Mouse (Mus musculus): ENCODE measurements around the gene Ctnna3. TPM values are rescaled to one million over a fixed set of nuclear protein-coding genes. Genes with fewer than 3 reads are reported as not detected.

Gene Ctnna3
- polyA plus RNA-seq, 1 experiment, result 3.0 TPM

DNA sequence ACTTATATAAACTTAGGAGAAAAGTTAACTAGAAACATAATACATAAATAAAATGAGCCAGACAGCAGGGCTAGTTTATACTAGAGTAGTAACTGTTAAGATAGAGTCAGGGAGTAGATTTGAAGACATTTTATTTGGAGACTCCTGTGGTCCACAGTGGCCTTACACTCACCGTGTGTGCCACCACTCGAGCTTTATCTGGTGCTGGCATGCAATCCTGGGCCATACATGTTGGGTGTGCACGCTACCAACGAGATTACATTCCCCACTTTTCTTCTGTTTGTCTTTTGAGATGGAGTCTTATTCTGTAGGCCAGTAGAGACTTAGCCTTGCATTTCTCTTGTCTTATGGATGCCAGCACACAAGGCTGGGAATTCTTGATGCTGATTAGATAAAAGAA lies 24.0 kb downstream of the Ctnna3 start:
- no peaks in the 10 kb centered on the region for H3K4me1 ChIP-seq (ENCODE audit: control insufficient read depth, insufficient read depth, low read length)
- H3K27me3 ChIP-seq (ENCODE audit: control insufficient read depth, insufficient read depth, low read length), result no peaks in the 10 kb centered on the region
- no peak overlapping the region for H3K4me3 ChIP-seq (replicated peaks; ENCODE audit: insufficient read depth, low read depth, low read length)
- TF ChIP-seq POLR2A (IDR thresholded peaks at IDR 0.05; ENCODE audit: borderline replicate concordance, insufficient read depth, low read length) (no peak), CTCF (IDR thresholded peaks at IDR 0.05; ENCODE audit: borderline replicate concordance, insufficient read depth, low read depth, low read length) (no peak)
- 89% methylated on average over 4 of the region's 4 CpGs for WGBS
- DNase-seq, result no peak
- no peak overlapping the region for H3K27ac ChIP-seq (ENCODE audit: insufficient read depth, low read length)

- TF ChIP-seq CTCF (IDR thresholded peaks at IDR 0.05; ENCODE audit: borderline replicate concordance, insufficient read depth, low read depth, low read length) (no peak), POLR2A (IDR thresholded peaks at IDR 0.05; ENCODE audit: borderline replicate concordance, insufficient read depth, low read length) (no peak)
- WGBS, result 26% methylated on average over 8 of the region's 8 CpGs
- Histone ChIP-seq H3K4me1 (ENCODE audit: control insufficient read depth, insufficient read depth, low read length) (no peaks in the 10 kb centered on the region), H3K27ac (ENCODE audit: insufficient read depth, low read length) (no peak overlapping the region), H3K4me3 (replicated peaks; ENCODE audit: insufficient read depth, low read depth, low read length) (no peak overlapping the region), H3K27me3 (ENCODE audit: control insufficient read depth, insufficient read depth, low read length) (no peaks in the 10 kb centered on the region)
- no peak for DNase-seq
These were observed 25.4 kb downstream of the Ctnna3 start for GRCm38 (mm10) chr10:63455110-63455878.

DNA sequence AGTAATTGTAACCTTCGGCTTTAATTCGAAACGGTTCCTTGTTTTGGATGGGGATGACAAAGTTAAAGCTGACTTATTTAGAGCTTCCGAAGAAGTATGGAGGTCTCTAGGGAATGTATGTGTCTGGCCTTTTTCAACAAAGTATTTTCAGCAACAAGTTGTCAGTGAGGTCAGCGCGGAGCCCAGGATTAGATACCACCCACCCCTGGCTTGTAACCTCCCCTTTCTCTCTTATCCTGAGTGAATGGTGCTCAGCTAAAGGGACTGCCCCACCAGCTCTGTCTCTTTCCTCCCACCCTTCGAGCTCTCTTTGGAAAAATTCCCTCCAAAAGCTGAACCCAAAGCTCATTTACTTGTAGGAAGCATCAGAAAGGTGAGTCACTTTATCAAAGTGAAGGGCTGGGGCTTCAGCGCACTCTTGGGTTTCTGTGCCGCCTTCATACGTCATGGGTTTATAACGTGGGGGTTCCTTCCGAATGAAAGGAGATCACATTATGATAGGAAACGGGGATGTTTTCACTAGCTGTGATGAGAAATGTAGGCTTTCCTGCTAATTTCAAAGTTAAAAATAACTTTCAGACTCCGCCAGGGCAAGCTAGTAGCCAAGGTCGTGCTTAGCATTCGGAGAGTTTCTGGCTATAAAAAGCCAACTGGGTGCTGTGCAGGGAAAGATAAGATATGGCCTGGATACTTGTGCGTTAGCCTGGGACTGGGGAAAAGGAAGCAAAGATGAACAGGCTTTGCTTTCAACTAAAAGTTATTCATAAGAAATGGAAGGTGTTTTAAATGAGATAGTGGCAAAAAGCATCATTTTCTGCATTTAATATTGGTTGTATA lies 27.6 kb downstream of the Ctnna3 start:
- TF ChIP-seq CTCF (IDR thresholded peaks at IDR 0.05; ENCODE audit: borderline replicate concordance, insufficient read depth, low read depth, low read length), result no peak
- no peak for TF ChIP-seq POLR2A (IDR thresholded peaks at IDR 0.05; ENCODE audit: borderline replicate concordance, insufficient read depth, low read length)
- Histone ChIP-seq H3K4me3 (replicated peaks; ENCODE audit: insufficient read depth, low read depth, low read length) (no peak overlapping the region), H3K27ac (ENCODE audit: insufficient read depth, low read length) (no peak overlapping the region), H3K27me3 (ENCODE audit: control insufficient read depth, insufficient read depth, low read length) (no peaks in the 10 kb centered on the region), H3K4me1 (ENCODE audit: control insufficient read depth, insufficient read depth, low read length) (no peaks in the 10 kb centered on the region)
- WGBS, result 85% methylated on average over 17 of the region's 17 CpGs
- no peak for DNase-seq

DNA sequence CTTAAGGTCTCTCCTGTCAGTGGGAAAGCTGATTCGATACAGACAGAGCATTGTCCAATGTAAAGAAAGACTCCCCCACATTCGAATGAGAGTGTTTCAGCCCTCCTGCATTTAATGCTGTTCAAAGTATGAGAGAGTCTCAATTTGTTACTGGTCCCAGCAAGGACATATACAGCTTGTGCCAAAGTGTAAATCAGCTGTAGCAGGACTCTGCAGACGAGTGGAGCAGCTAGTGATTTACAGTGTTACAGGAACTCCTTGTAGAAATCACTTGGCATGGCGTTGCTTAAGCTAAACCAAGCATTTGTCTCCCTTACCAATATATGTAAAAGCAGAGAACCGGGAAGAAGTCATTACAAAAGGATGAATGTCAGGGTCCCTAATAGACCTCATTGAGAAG lies 31.0 kb downstream of the Ctnna3 start:
- H3K27ac ChIP-seq (ENCODE audit: insufficient read depth, low read length), result no peak overlapping the region
- no peaks in the 10 kb centered on the region for H3K27me3 ChIP-seq (ENCODE audit: control insufficient read depth, insufficient read depth, low read length)
- 64% methylated on average over 5 of the region's 5 CpGs for WGBS
- H3K4me3 ChIP-seq (replicated peaks; ENCODE audit: insufficient read depth, low read depth, low read length), result no peak overlapping the region
- TF ChIP-seq CTCF (IDR thresholded peaks at IDR 0.05; ENCODE audit: borderline replicate concordance, insufficient read depth, low read depth, low read length), result no peak
- TF ChIP-seq POLR2A (IDR thresholded peaks at IDR 0.05; ENCODE audit: borderline replicate concordance, insufficient read depth, low read length), result no peak
- no peaks in the 10 kb centered on the region for H3K4me1 ChIP-seq (ENCODE audit: control insufficient read depth, insufficient read depth, low read length)
- DNase-seq, result no peak

DNA sequence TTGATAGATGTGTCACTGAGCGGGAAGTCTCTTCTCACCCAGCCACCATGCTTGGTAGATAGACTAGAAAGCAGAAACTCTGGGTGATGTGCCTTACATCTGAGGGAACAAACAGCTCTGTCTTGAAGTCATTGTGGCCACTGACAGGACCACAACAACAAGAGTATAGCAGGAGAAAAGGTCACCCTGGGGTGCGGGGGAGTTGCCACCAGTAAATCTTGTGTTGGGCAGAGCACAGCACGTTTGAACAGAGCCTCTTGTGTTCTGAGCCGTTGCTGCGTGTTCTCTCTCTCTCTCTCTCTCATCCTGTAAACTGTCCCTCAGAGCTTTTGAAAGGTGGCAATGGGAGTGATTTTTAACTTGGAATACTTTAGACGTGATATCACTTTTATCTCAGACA lies 42.6 kb downstream of the Ctnna3 start:
- no peaks in the 10 kb centered on the region for H3K4me1 ChIP-seq (ENCODE audit: control insufficient read depth, insufficient read depth, low read length)
- no peak for TF ChIP-seq CTCF (IDR thresholded peaks at IDR 0.05; ENCODE audit: borderline replicate concordance, insufficient read depth, low read depth, low read length)
- no peak for TF ChIP-seq POLR2A (IDR thresholded peaks at IDR 0.05; ENCODE audit: borderline replicate concordance, insufficient read depth, low read length)

GRCm38 (mm10) chr10:63476167-63476647 lies 46.3 kb downstream of the Ctnna3 start:
- DNase-seq, result no peak
- TF ChIP-seq POLR2A (IDR thresholded peaks at IDR 0.05; ENCODE audit: borderline replicate concordance, insufficient read depth, low read length), result no peak
- TF ChIP-seq CTCF (IDR thresholded peaks at IDR 0.05; ENCODE audit: borderline replicate concordance, insufficient read depth, low read depth, low read length), result no peak
- Histone ChIP-seq H3K27ac (ENCODE audit: insufficient read depth, low read length) (no peak overlapping the region), H3K4me1 (ENCODE audit: control insufficient read depth, insufficient read depth, low read length) (no peaks in the 10 kb centered on the region), H3K27me3 (ENCODE audit: control insufficient read depth, insufficient read depth, low read length) (no peaks in the 10 kb centered on the region), H3K4me3 (replicated peaks; ENCODE audit: insufficient read depth, low read depth, low read length) (no peak overlapping the region)
- WGBS, result 69% methylated on average over 10 of the region's 10 CpGs

More for the DNA sequence above, 42.6 kb downstream of the Ctnna3 start:
- H3K27ac ChIP-seq (ENCODE audit: insufficient read depth, low read length), result no peak overlapping the region
- H3K27me3 ChIP-seq (ENCODE audit: control insufficient read depth, insufficient read depth, low read length), result no peaks in the 10 kb centered on the region
- no peak for DNase-seq
- WGBS, result 50% methylated on average over 6 of the region's 6 CpGs
- no peak overlapping the region for H3K4me3 ChIP-seq (replicated peaks; ENCODE audit: insufficient read depth, low read depth, low read length)

- no peak overlapping the region for H3K27ac ChIP-seq (ENCODE audit: insufficient read depth, low read length)
- no peak for TF ChIP-seq CTCF (IDR thresholded peaks at IDR 0.05; ENCODE audit: borderline replicate concordance, insufficient read depth, low read depth, low read length)
- no peak for TF ChIP-seq POLR2A (IDR thresholded peaks at IDR 0.05; ENCODE audit: borderline replicate concordance, insufficient read depth, low read length)
- 43% methylated on average over 2 of the region's 2 CpGs for WGBS
- DNase-seq, result no peak
- H3K4me3 ChIP-seq (replicated peaks; ENCODE audit: insufficient read depth, low read depth, low read length), result no peak overlapping the region
- no peaks in the 10 kb centered on the region for H3K27me3 ChIP-seq (ENCODE audit: control insufficient read depth, insufficient read depth, low read length)
- H3K4me1 ChIP-seq (ENCODE audit: control insufficient read depth, insufficient read depth, low read length), result no peaks in the 10 kb centered on the region
These were observed 49.0 kb downstream of the Ctnna3 start for GRCm38 (mm10) chr10:63478946-63479345.
